ENCODE assay signal across 13 mouse cellular contexts in the genomic region with DNA sequence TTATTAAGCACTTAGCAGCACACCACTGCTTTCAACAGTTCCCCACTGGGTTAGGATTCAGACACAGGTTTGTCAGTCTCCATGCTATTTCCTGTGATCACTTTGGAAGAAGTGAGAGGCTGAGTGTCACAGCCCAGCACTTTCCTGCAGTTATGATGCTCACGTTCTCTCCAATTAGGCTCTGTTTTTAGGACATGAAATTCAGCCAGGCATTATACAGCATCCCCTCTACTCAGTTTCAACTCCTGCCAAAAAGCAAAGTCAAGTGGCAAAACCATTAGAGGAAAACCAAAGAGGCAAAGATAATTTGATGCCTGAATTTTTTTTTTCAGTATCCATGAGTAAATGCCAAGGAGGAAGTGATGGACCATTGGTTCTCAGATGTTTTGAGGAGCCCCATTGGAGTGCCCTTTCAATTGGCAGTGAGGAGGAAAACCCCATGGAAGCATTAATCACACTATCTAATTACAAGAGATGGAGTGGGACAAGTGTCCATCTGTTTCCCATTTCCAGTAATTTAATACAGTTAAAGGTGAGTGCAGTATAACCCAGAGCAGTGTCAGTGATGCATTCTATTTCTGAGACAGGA.
"Had no signal": no experiment of that assay in that cellular context is flagged by ENCODE, and none has a peak within 500 bp of the region (broad histone marks: within the 10 kb centered on the region; RNA-seq: fewer than 3 reads in every experiment).

No protein-coding gene starts in this region.

- H3K36me3 ChIP-seq: limb, embryonic 12.5 days; midbrain, embryonic 13.5 days; neural tube, embryonic 12.5 days; stomach, embryonic 15.5 days had no signal

- H3K27ac ChIP-seq: left cerebral cortex, adult 2 months; limb, embryonic 12.5 days; liver, embryonic 14.5 days; midbrain, embryonic 13.5 days; neural tube, embryonic 12.5 days; stomach, embryonic 15.5 days had no signal

- H3K9me3 ChIP-seq: stomach, embryonic 15.5 days had no signal

- DNase-seq: kidney, postnatal 14 days; liver; lung, adult 18-20 months; right cerebral cortex, postnatal 14 days; thymus, adult 2 months; thymus, postnatal 25 days had no signal

- H3K27me3 ChIP-seq: limb, embryonic 12.5 days; midbrain, embryonic 13.5 days; neural tube, embryonic 12.5 days; stomach, embryonic 15.5 days had no signal

- H3K4me2 ChIP-seq: limb, embryonic 12.5 days; midbrain, embryonic 13.5 days; neural tube, embryonic 12.5 days; stomach, embryonic 15.5 days had no signal

- H3K9ac ChIP-seq: limb, embryonic 12.5 days; liver, embryonic 14.5 days; midbrain, embryonic 13.5 days; neural tube, embryonic 12.5 days; stomach, embryonic 15.5 days had no signal

- H3K4me1 ChIP-seq: stomach, embryonic 15.5 days had no signal

- H3K4me3 ChIP-seq: left cerebral cortex, adult 2 months; limb, embryonic 12.5 days; midbrain, embryonic 13.5 days; neural tube, embryonic 12.5 days; stomach, embryonic 15.5 days had no signal

- ATAC-seq: intestine, embryonic 16.5 days; midbrain, embryonic 13.5 days had no signal
